ENCODE assay signal across 9 mouse cellular contexts in the genomic region with DNA sequence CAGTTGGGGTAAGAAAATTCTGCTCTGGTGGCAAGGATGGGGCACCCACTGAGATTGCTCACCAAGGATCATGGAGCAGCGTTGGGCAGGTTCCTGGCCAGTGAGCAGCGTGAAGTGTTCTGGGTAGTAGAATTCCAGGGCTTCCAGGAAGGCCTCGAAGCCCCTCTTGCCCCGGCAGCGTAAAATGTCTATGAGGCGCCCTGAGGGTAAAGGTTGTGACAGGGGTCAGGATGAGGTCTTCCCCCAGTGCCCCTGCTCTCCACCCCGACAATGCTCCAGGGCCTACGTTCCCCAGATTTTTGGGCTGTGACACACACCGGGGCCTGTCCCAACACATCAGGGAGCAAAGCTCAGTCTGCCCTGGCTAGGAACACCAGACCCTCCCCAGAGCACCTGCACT. TPM values are rescaled to one million over a fixed set of nuclear protein-coding genes. Genes with fewer than 3 reads are reported as not detected.
DNase-seq lines count a peak whose midpoint lies in the region; ATAC-seq and TF ChIP-seq lines count a peak whose summit lies in the region.
"Had no signal": no experiment of that assay in that cellular context is flagged by ENCODE, and none has a peak within 500 bp of the region (broad histone marks: within the 10 kb centered on the region; RNA-seq: fewer than 3 reads in every experiment).

No protein-coding gene starts in this region.

- H3K9me3 ChIP-seq in lung, embryonic 16.5 days (ENCODE audit: control insufficient read depth, low read length), result no peaks in the 10 kb centered on the region
- H3K9me3 ChIP-seq in forebrain, postnatal 0 days (ENCODE audit: low read length), result no peaks in the 10 kb centered on the region
- no peaks in the 10 kb centered on the region for H3K9me3 ChIP-seq in limb, embryonic 15.5 days
- no peaks in the 10 kb centered on the region for H3K9me3 ChIP-seq in stomach, embryonic 15.5 days

- 56% methylated on average over 9 of the region's 9 CpGs for WGBS in lung, embryonic 16.5 days
- 87% methylated on average over 9 of the region's 9 CpGs for WGBS in forebrain, postnatal 0 days
- 59% methylated on average over 9 of the region's 9 CpGs for WGBS in limb, embryonic 15.5 days
- 68% methylated on average over 9 of the region's 9 CpGs for WGBS in stomach, embryonic 15.5 days

- DNase-seq in lung, adult 18-20 months, result no peak
- no peak for DNase-seq in forebrain, postnatal 0 days
- no peak for DNase-seq in left cerebral cortex, postnatal 10 days (ENCODE audit: extremely low spot score in 1 of 2, low spot score in 2 of 2)
- DNase-seq: kidney, adult 9 months had no signal

- peaks cover 41% of the 10 kb centered on the region for H3K4me1 ChIP-seq in lung, embryonic 16.5 days (replicated peaks; ENCODE audit: control insufficient read depth, insufficient read depth, low read length)
- peaks cover 5% of the 10 kb centered on the region; the same call in 1 of the 2 replicates for H3K4me1 ChIP-seq in forebrain, postnatal 0 days (ENCODE audit: insufficient read depth)
- H3K4me1 ChIP-seq in limb, embryonic 15.5 days, result peaks cover 39% of the 10 kb centered on the region
- peaks cover 39% of the 10 kb centered on the region for H3K4me1 ChIP-seq in stomach, embryonic 15.5 days

- peak overlapping the region; percentile 98 for H3K4me2 ChIP-seq in lung, embryonic 16.5 days (ENCODE audit: low read depth, low read length)
- peak overlapping the region; percentile 79; the same call in 1 of the 2 replicates for H3K4me2 ChIP-seq in forebrain, postnatal 0 days (ENCODE audit: low read depth)
- H3K4me2 ChIP-seq in limb, embryonic 15.5 days, result peak overlapping the region; percentile 91
- H3K4me2 ChIP-seq in stomach, embryonic 15.5 days, result peak overlapping the region; percentile 99

- no peak for TF ChIP-seq CTCF in forebrain, postnatal 0 days (IDR thresholded peaks at IDR 0.05; ENCODE audit: low read depth)

- no peak overlapping the region for H3K27ac ChIP-seq in lung, embryonic 16.5 days (ENCODE audit: low read length)
- H3K27ac ChIP-seq in forebrain, postnatal 0 days (ENCODE audit: low read depth, low read length), result no peak overlapping the region
- H3K27ac ChIP-seq in limb, embryonic 15.5 days, result no peak overlapping the region
- no peak overlapping the region for H3K27ac ChIP-seq in stomach, embryonic 15.5 days

- H3K27me3 ChIP-seq in lung, embryonic 16.5 days (ENCODE audit: control insufficient read depth, insufficient read depth, low read depth, low read length), result peaks cover 2% of the 10 kb centered on the region
- H3K27me3 ChIP-seq in forebrain, postnatal 0 days (ENCODE audit: insufficient read depth, low read length), result peaks cover 12% of the 10 kb centered on the region; the same call in 1 of the 2 replicates
- peaks cover 91% of the 10 kb centered on the region for H3K27me3 ChIP-seq in limb, embryonic 15.5 days
- H3K27me3 ChIP-seq in stomach, embryonic 15.5 days (replicated peaks), result no peaks in the 10 kb centered on the region

- H3K9ac ChIP-seq in lung, embryonic 16.5 days (ENCODE audit: low read length), result peak overlapping the region; percentile 81
- no peak overlapping the region for H3K9ac ChIP-seq in forebrain, postnatal 0 days
- H3K9ac ChIP-seq in limb, embryonic 15.5 days, result no peak overlapping the region
- H3K9ac ChIP-seq in stomach, embryonic 15.5 days, result no peak overlapping the region

- no peak for ATAC-seq in lung, embryonic 16.5 days (ENCODE audit: low read depth)
- ATAC-seq in forebrain, postnatal 0 days, result no peak
- no peak for ATAC-seq in limb, embryonic 15.5 days (ENCODE audit: insufficient number of reproducible peaks, low FRiP score, low TSS enrichment, low read depth)
- no peak for ATAC-seq in stomach, embryonic 15.5 days (ENCODE audit: insufficient read depth, low FRiP score, low read depth)
- no peak for ATAC-seq in cerebellum, adult (ENCODE audit: insufficient number of reproducible peaks, low FRiP score, low TSS enrichment)

- intact Hi-C loops in left cerebral cortex, postnatal 10 days (cut with DNase I), result no loop called here

- H3K36me3 ChIP-seq in lung, embryonic 16.5 days (ENCODE audit: control insufficient read depth, insufficient read depth, low read length), result no peaks in the 10 kb centered on the region
- H3K36me3 ChIP-seq in forebrain, postnatal 0 days (ENCODE audit: insufficient read depth), result no peaks in the 10 kb centered on the region
- H3K36me3 ChIP-seq in limb, embryonic 15.5 days, result no peaks in the 10 kb centered on the region
- H3K36me3 ChIP-seq in stomach, embryonic 15.5 days, result no peaks in the 10 kb centered on the region

- H3K4me3 ChIP-seq in lung, embryonic 16.5 days (ENCODE audit: low read length), result peak overlapping the region; percentile 80
- H3K4me3 ChIP-seq in forebrain, postnatal 0 days (ENCODE audit: low read depth, low read length), result peak overlapping the region; percentile 45; the same call in 1 of the 2 replicates
- H3K4me3 ChIP-seq in limb, embryonic 15.5 days, result peak overlapping the region; percentile 59
- peak overlapping the region; percentile 73 for H3K4me3 ChIP-seq in stomach, embryonic 15.5 days (replicated peaks)

RNA-seq across cellular contexts. Expression of a gene that starts 1.3 kb away (rescaled TPM):
- 6.1 and 6.2 TPM in 2 replicates for polyA plus RNA-seq in lung, embryonic 16.5 days (2015; fragmentation: Nextera tagmentation; extraction: Ambion mirVana)
- total RNA-seq in forebrain, postnatal 0 days (2014; rRNA removed), result 0.57 and 0.77 TPM in 2 replicates
- 1.2 and 1.7 TPM in 2 replicates for polyA plus RNA-seq in forebrain, postnatal 0 days (2015; fragmentation: Nextera tagmentation; extraction: Ambion mirVana)
- polyA plus RNA-seq in limb, embryonic 15.5 days (2015; fragmentation: Nextera tagmentation; extraction: Ambion mirVana), result 3.4 and 3.8 TPM in 2 replicates
- polyA plus RNA-seq in stomach, embryonic 15.5 days (2015; fragmentation: Nextera tagmentation; extraction: Ambion mirVana), result 6.6 and 7.6 TPM in 2 replicates
- total RNA-seq in left cerebral cortex, postnatal 10 days (2021), result 1 to 10 TPM; 4.3 to 5.1 TPM

RNA-seq across cellular contexts. Expression of a gene that starts 28.3 kb away (rescaled TPM):
- 40.8 and 43.1 TPM in 2 replicates for polyA plus RNA-seq in lung, embryonic 16.5 days (2015; fragmentation: Nextera tagmentation; extraction: Ambion mirVana)
- 6.4 and 11.4 TPM in 2 replicates for total RNA-seq in forebrain, postnatal 0 days (2014; rRNA removed)
- polyA plus RNA-seq in forebrain, postnatal 0 days (2015; fragmentation: Nextera tagmentation; extraction: Ambion mirVana), result 16.0 and 16.8 TPM in 2 replicates
- polyA plus RNA-seq in limb, embryonic 15.5 days (2015; fragmentation: Nextera tagmentation; extraction: Ambion mirVana), result 15.1 and 16.3 TPM in 2 replicates
- polyA plus RNA-seq in stomach, embryonic 15.5 days (2015; fragmentation: Nextera tagmentation; extraction: Ambion mirVana), result 18.0 and 21.1 TPM in 2 replicates
- total RNA-seq in left cerebral cortex, postnatal 10 days (2021), result 1 to 10 TPM; 6.7 to 7.6 TPM

RNA-seq across cellular contexts. Expression of a gene that starts 40.9 kb away (rescaled TPM):
- polyA plus RNA-seq in lung, embryonic 16.5 days (2015; fragmentation: Nextera tagmentation; extraction: Ambion mirVana), result 113 TPM in 2 replicates
- total RNA-seq in forebrain, postnatal 0 days (2014; rRNA removed), result 8.3 and 8.6 TPM in 2 replicates
- polyA plus RNA-seq in forebrain, postnatal 0 days (2015; fragmentation: Nextera tagmentation; extraction: Ambion mirVana), result 10.6 and 13.5 TPM in 2 replicates
- polyA plus RNA-seq in limb, embryonic 15.5 days (2015; fragmentation: Nextera tagmentation; extraction: Ambion mirVana), result 26.5 and 30.0 TPM in 2 replicates
- 54.1 and 62.1 TPM in 2 replicates for polyA plus RNA-seq in stomach, embryonic 15.5 days (2015; fragmentation: Nextera tagmentation; extraction: Ambion mirVana)
- total RNA-seq in left cerebral cortex, postnatal 10 days (2021), result 1 to 10 TPM; 6.2 to 8.4 TPM
- total RNA-seq: neutrophil, adult 5-6 weeks had no signal

RNA-seq across cellular contexts. Expression of a gene that starts 53.8 kb away (rescaled TPM):
- polyA plus RNA-seq in lung, embryonic 16.5 days (2015; fragmentation: Nextera tagmentation; extraction: Ambion mirVana), result 1.0 and 1.2 TPM in 2 replicates
- not detected in 2 replicates for total RNA-seq in forebrain, postnatal 0 days (2014; rRNA removed)
- polyA plus RNA-seq in forebrain, postnatal 0 days (2015; fragmentation: Nextera tagmentation; extraction: Ambion mirVana), result 0.52 TPM in 1 of 2 replicates, not detected in the other
- polyA plus RNA-seq in limb, embryonic 15.5 days (2015; fragmentation: Nextera tagmentation; extraction: Ambion mirVana), result 0.65 and 0.73 TPM in 2 replicates
- polyA plus RNA-seq in stomach, embryonic 15.5 days (2015; fragmentation: Nextera tagmentation; extraction: Ambion mirVana), result 210 and 299 TPM in 2 replicates
- total RNA-seq in left cerebral cortex, postnatal 10 days (2021), result not detected
- total RNA-seq: neutrophil, adult 5-6 weeks had no signal
